Mouse (Mus musculus) stomach, embryonic 15.5 days (tissue): Measurements from ENCODE around the gene Olfr228. TPM values are rescaled to one million over a fixed set of nuclear protein-coding genes. Genes with fewer than 3 reads are reported as not detected.
"Not testable (repeated sequence)": the region's sequence is repeated elsewhere in the genome, so short reads cannot be mapped to it uniquely, and the experiment has no call there.

Experiments
- ATAC-seq: fragments of 200-750 bp; cut with Nextera tagmentation; 2 replicates; pipeline ENCODE4 v1.8.0; 2017; ENCODE audit warnings: low read depth, moderate number of reproducible peaks, moderate TSS enrichment; ENCODE audit not compliant: insufficient read depth, low FRiP score
- H3K27ac ChIP-seq: fragments of 300-500 bp; sonication (generic); 2 replicates; pipeline ENCODE4 v1.5.1; 2015; ENCODE audit warnings: mild to moderate bottlenecking, inconsistent platforms
- H3K27me3 ChIP-seq: fragments of 300-500 bp; sonication (generic); replicated peaks from 2 replicates; pipeline ENCODE4 v1.6.1; 2015; ENCODE audit warnings: inconsistent platforms
- H3K36me3 ChIP-seq: fragments of 300-500 bp; sonication (generic); 2 replicates; pipeline ENCODE4 v1.6.1; 2015; ENCODE audit warnings: inconsistent platforms
- H3K4me1 ChIP-seq: fragments of 300-500 bp; sonication (generic); 2 replicates; pipeline ENCODE4 v1.6.1; 2015; ENCODE audit warnings: inconsistent platforms
- H3K4me2 ChIP-seq: fragments of 300-500 bp; sonication (generic); 2 replicates; pipeline ENCODE4 v1.6.1; 2015; ENCODE audit warnings: mild to moderate bottlenecking, inconsistent platforms
- H3K4me3 ChIP-seq: fragments of 300-500 bp; sonication (generic); replicated peaks from 2 replicates; pipeline ENCODE4 v1.5.1; 2015; ENCODE audit warnings: inconsistent platforms
- H3K9ac ChIP-seq: fragments of 300-500 bp; sonication (generic); 2 replicates; pipeline ENCODE4 v1.6.1; 2015; ENCODE audit warnings: inconsistent platforms
- H3K9me3 ChIP-seq: fragments of 300-500 bp; sonication (generic); 2 replicates; pipeline ENCODE4 v1.6.1; 2016; ENCODE audit warnings: inconsistent platforms
- WGBS: fragments of 180-500 bp; shearing (Covaris S2); methylation state at CpG from one replicate; pipeline ENCODE4 v1.1.7; 2015; 5-methylcytosine and 5-hydroxymethylcytosine counted together
- polyA plus RNA-seq: library from polyadenylated mRNA; unstranded; fragments of >200 nt; fragmentation: Nextera tagmentation; extraction: Ambion mirVana; gene quantifications from 2 replicates; pipeline ENCODE4 v1.2.1, GENCODE M21; 2015

The Olfr228 gene
- polyA plus RNA-seq = not detected in 2 replicates

DNA sequence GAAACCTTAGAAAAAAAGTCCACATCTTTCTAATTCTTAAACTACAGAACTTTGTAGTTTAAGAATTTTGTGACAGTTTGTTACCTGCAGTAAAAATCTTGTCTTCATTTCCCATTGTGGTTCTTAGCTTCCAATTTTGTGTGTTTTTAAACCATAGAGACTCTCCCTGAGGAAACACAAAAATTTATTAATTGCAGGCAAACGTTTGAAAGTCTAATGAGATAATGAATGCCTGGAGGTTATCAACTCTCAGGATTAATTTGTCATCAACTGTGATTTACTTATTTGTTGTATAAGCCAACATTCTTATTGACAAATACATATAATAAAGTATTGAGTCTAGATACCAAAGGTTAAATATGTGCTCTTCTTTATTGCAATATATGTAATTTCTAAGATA lies at the start of gene Olfr228:
Olfr228 (minus strand) TSS at position 101 of the 400 bp plus-strand sequence.
- WGBS = 32% methylated on average over 1 of the region's 1 CpGs
- H3K4me3 ChIP-seq = no peak within 1 kb of the TSS

DNA sequence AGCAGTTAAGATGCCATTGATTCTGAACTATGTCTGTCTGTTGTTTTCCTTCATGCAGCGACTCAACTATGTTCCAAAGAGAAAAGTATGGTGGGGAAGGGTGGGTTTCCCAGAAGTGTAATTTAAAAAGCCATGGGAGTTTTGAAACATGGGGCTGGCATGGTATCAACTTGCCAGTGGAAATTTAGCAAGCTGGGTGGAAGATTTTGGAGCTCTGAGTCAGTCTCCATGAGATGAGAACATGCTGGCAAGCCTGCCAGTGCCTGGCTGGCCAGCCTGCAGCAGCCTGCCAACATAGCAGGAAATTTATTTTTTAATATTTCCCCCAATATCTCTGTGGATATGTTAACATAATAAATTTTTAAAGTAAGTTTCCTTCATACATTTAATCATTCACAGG lies 43.8 kb upstream of the Olfr228 start:
- no peak for ATAC-seq
- no peak overlapping the region for H3K27ac ChIP-seq
- H3K27me3 ChIP-seq = no peaks in the 10 kb centered on the region
- no peak overlapping the region for H3K9ac ChIP-seq
- 65% methylated on average over 1 of the region's 1 CpGs for WGBS
- no peak overlapping the region for H3K4me2 ChIP-seq
- no peaks in the 10 kb centered on the region for H3K4me1 ChIP-seq
- no peaks in the 10 kb centered on the region for H3K36me3 ChIP-seq
- H3K9me3 ChIP-seq = no peaks in the 10 kb centered on the region
- H3K4me3 ChIP-seq = no peak overlapping the region

More for the DNA sequence above, at the start of gene Olfr228:
- no peak within 1 kb of the TSS for H3K4me2 ChIP-seq
- H3K36me3 ChIP-seq = no peaks in the 10 kb centered on the region
- H3K9ac ChIP-seq = no peak within 1 kb of the TSS
- no peaks in the 10 kb centered on the region for H3K4me1 ChIP-seq
- H3K27ac ChIP-seq = no peak within 1 kb of the TSS
- H3K9me3 ChIP-seq = no peaks in the 10 kb centered on the region
- no peak for ATAC-seq
- no peaks in the 10 kb centered on the region for H3K27me3 ChIP-seq

DNA sequence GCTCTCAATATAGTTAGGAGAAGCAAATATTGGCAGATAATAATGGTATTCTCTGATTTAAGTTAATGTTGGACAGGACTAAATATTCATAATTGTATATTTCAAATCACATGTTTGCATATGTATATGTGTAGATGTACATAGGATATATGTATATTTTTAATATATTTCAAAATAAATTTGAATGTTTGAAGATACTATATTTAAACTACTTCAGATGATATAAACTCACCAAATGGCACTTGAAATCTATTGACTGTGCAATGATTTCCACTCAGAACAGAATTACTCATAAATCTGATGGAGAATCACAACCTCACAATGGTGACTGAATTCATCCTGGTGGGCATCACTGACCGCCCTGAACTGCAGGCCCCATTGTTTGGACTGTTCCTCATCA lies 21.0 kb upstream of the Olfr228 start, which contains the start of gene Olfr1076:
Olfr1076 (plus strand) TSS at position 301 of the 400 bp plus-strand sequence.
- Histone ChIP-seq H3K9ac (no peak within 1 kb of the TSS), H3K4me2 (no peak within 1 kb of the TSS), H3K27ac (no peak within 1 kb of the TSS), H3K9me3 (no peaks in the 10 kb centered on the region), H3K36me3 (no peaks in the 10 kb centered on the region), H3K4me1 (no peaks in the 10 kb centered on the region), H3K27me3 (no peaks in the 10 kb centered on the region), H3K4me3 (no peak within 1 kb of the TSS)
- WGBS = 80% methylated on average over 1 of the region's 1 CpGs
- no peak for ATAC-seq

- H3K27ac ChIP-seq = no peak overlapping the region
- H3K9ac ChIP-seq = no peak overlapping the region
- no peaks in the 10 kb centered on the region for H3K4me1 ChIP-seq
- WGBS = 29% methylated on average over 10 of the region's 10 CpGs
- no peaks in the 10 kb centered on the region for H3K9me3 ChIP-seq
- ATAC-seq = no peak
- H3K36me3 ChIP-seq = no peaks in the 10 kb centered on the region
- no peaks in the 10 kb centered on the region for H3K27me3 ChIP-seq
- peak overlapping the region; percentile 38 for H3K4me2 ChIP-seq
- no peak overlapping the region; the same call in 1 of the 2 replicates for H3K4me3 ChIP-seq
Observed at GRCm38 (mm10) chr2:86464442-86465109, 22.6 kb downstream of the Olfr228 start.

DNA sequence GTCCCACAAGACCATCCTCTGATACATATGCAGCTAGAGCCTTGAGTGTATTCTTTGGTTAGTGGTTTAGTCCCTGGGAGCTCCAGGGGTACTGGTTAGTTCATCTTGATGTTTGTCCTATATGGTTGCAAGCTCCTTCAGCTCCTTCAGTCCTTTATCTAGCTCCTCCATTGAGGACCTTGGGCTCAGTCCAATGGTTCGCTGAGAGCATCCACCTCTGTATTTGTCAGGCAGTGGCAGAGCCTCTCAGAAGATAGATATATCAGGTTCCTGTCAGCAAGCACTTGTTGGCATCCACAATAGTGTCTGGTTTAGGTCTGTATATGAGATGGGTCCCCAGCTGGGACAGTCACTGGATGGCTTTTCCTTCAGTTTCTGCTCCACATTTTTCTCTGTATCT lies 26.8 kb downstream of the Olfr228 start:
- no peaks in the 10 kb centered on the region for H3K36me3 ChIP-seq
- no peak overlapping the region for H3K4me2 ChIP-seq
- H3K9ac ChIP-seq = no peak overlapping the region
- H3K4me1 ChIP-seq = no peaks in the 10 kb centered on the region
- 86% methylated on average over 1 of the region's 1 CpGs for WGBS
- H3K9me3 ChIP-seq = no peaks in the 10 kb centered on the region
- no peak for ATAC-seq
- no peak overlapping the region for H3K4me3 ChIP-seq
- no peaks in the 10 kb centered on the region for H3K27me3 ChIP-seq
- no peak overlapping the region for H3K27ac ChIP-seq

DNA sequence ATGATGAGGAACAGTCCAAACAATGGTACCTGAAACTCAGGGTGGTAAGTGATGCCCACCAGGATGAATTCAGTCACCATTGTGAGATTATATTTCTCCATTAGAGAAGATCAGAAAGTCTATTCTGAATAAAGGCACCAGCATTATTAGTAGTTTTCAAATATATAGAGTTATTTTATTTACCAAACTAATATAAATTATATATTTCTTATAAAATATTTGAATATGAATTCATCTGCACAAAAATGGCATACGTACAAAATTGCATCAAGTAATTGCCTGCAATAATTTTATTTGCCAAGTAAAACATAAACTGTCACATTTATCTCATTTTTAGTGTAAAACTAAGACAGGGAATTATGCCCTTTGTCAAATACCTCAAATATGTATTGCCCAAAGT lies 31.0 kb downstream of the Olfr228 start, which contains the start of gene Olfr1066:
Olfr1066 (minus strand) TSS at position 101 of the 400 bp plus-strand sequence.
- Histone ChIP-seq H3K27me3 (no peaks in the 10 kb centered on the region), H3K27ac (no peak within 1 kb of the TSS), H3K9me3 (no peaks in the 10 kb centered on the region), H3K36me3 (no peaks in the 10 kb centered on the region), H3K4me2 (no peak within 1 kb of the TSS), H3K9ac (no peak within 1 kb of the TSS), H3K4me3 (no peak within 1 kb of the TSS), H3K4me1 (no peaks in the 10 kb centered on the region)
- ATAC-seq = no peak
- 79% methylated on average over 1 of the region's 1 CpGs for WGBS

DNA sequence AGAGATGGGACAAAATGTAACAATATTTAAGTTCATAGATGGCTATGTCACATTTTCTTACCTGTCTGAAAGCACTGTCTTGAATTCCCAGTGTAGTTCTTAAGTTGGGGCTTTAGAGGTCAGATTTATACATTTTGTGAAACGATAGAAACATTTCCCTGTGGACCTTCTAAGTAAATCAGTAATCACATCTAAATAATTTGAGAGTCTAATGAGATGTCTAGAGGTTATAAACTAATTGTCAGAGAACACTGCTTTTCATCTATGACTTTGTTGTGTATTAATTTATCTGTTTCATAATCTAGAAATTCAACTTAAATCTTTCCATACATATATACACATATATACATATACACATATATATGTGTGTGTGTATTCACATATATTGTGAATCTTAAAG lies 36.7 kb downstream of the Olfr228 start, which contains the start of gene Olfr1065:
Olfr1065 (minus strand) TSS at position 101 of the 400 bp plus-strand sequence.
- H3K27me3 ChIP-seq, ATAC-seq, H3K4me1 ChIP-seq, H3K4me3 ChIP-seq, H3K9me3 ChIP-seq, H3K27ac ChIP-seq, H3K36me3 ChIP-seq, H3K9ac ChIP-seq, H3K4me2 ChIP-seq: not testable (repeated sequence)
- 77% methylated on average over 1 of the region's 1 CpGs for WGBS

DNA sequence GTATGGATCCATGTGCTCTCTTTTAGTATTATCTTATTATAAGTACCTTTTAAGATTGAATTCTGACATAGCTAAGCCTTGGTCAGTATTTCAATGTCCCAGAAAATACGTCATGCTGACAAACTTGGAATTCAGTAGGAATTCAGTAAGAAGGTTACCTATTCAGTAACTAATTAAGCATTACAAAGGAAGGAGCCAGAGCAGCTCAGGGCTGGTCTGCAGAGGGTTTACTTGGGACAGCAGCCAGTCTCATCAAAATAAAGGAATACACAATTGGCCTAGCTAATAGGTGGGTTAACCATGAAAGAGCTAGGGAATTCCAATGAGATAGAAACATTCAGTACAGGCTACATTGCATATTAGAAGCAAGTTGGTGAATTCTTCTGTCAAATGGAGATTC lies 45.1 kb downstream of the Olfr228 start:
- not testable (repeated sequence) for H3K4me3 ChIP-seq, H3K27ac ChIP-seq, H3K36me3 ChIP-seq, H3K4me1 ChIP-seq, H3K4me2 ChIP-seq, H3K9me3 ChIP-seq, H3K9ac ChIP-seq, H3K27me3 ChIP-seq, ATAC-seq
- 72% methylated on average over 1 of the region's 1 CpGs for WGBS

Other genes starting within 250 kb of the Olfr228 start
- gene Olfr1048, start 247.1 kb downstream of the Olfr228 start, polyA plus RNA-seq = not detected in 2 replicates
- not detected in 2 replicates for gene Olfr1049, start 229.1 kb downstream of the Olfr228 start, polyA plus RNA-seq
- gene Olfr1051, start 208.3 kb downstream of the Olfr228 start, polyA plus RNA-seq = not detected in 2 replicates
- not detected in 2 replicates for gene Olfr1052, start 194.9 kb downstream of the Olfr228 start, polyA plus RNA-seq
- gene Olfr1053, start 172.1 kb downstream of the Olfr228 start, polyA plus RNA-seq = not detected in 2 replicates
- gene Olfr1054, start 152.0 kb downstream of the Olfr228 start, polyA plus RNA-seq = not detected in 2 replicates
- not detected in 2 replicates for gene Olfr1055, start 137.1 kb downstream of the Olfr228 start, polyA plus RNA-seq
- gene Olfr1056, start 124.9 kb downstream of the Olfr228 start, polyA plus RNA-seq = not detected in 2 replicates
- not detected in 2 replicates for gene Olfr1057, start 109.0 kb downstream of the Olfr228 start, polyA plus RNA-seq
- gene Olfr1058, start 98.8 kb downstream of the Olfr228 start, polyA plus RNA-seq = not detected in 2 replicates
- not detected in 2 replicates for gene Olfr1061, start 73.3 kb downstream of the Olfr228 start, polyA plus RNA-seq
- not detected in 2 replicates for gene Olfr1062, start 60.6 kb downstream of the Olfr228 start, polyA plus RNA-seq
- gene Olfr1065, start 36.8 kb downstream of the Olfr228 start, polyA plus RNA-seq = not detected in 2 replicates
- gene Olfr1066, start 31.1 kb downstream of the Olfr228 start, polyA plus RNA-seq = not detected in 2 replicates
- not detected in 2 replicates for gene Olfr1076, start 21.1 kb upstream of the Olfr228 start, polyA plus RNA-seq
- not detected in 2 replicates for gene Olfr1079, start 55.1 kb upstream of the Olfr228 start, polyA plus RNA-seq
- gene Olfr1080, start 70.8 kb upstream of the Olfr228 start, polyA plus RNA-seq = not detected in 2 replicates
- not detected in 2 replicates for gene Olfr1082, start 111.6 kb upstream of the Olfr228 start, polyA plus RNA-seq
- not detected in 2 replicates for gene Olfr1084, start 152.3 kb upstream of the Olfr228 start, polyA plus RNA-seq
- gene Olfr1085, start 174.6 kb upstream of the Olfr228 start, polyA plus RNA-seq = not detected in 2 replicates
- not detected in 2 replicates for gene Olfr1086, start 192.7 kb upstream of the Olfr228 start, polyA plus RNA-seq
- gene Olfr1087, start 211.0 kb upstream of the Olfr228 start, polyA plus RNA-seq = not detected in 2 replicates
- gene Olfr1089, start 246.3 kb upstream of the Olfr228 start, polyA plus RNA-seq = not detected in 2 replicates